Mouse (Mus musculus) embryo, embryonic 11.5 days (tissue): ENCODE results near the gene C9.

Experiments
- DNase-seq: peaks from one replicate; pipeline ENCODE4 v3.0.0-alpha.2; 2012; ENCODE audit warnings: low read depth, low spot score

Gene C9

DNA sequence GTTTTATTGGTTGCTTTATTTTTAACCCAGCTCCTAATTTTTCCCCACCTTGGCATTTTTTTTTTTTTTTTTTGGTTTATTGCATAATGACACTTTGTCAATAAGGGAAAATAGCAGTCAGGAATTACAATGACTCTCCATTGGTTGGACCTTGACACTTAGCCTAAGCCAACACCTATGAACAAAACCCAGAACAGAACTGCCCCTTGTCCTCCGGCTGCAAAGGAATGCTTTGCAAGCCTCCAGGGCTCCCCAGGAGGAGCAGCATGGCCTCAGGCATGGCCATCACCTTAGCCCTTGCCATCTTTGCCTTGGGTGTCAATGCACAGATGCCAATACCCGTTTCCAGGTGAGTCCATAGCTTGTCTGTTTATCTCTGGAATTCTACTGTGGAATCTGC is at the start of gene C9:
TSS of gene C9 (plus strand) at position 193 of the 400 bp plus-strand sequence.
- DNase-seq, result no peak

DNA sequence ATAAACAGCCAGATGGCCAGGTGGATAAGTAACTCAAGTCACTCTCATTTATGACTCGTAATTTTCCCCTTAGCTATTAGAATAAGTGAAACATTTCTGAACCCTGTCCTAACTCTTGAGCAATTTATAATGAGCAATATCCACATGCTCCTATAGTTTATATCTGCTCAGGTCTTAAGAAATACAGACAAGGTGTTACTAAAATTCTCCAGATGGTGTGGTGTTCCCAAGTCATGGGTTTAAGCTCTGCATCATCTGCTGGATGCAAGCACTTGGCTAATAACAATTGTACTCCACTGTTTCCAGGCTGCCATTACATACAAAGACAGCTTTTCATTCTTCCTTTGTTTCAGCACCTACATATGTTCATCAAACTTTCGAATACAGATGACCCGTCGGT is 46.9 kb upstream of the C9 start:
- no peak for DNase-seq

DNA sequence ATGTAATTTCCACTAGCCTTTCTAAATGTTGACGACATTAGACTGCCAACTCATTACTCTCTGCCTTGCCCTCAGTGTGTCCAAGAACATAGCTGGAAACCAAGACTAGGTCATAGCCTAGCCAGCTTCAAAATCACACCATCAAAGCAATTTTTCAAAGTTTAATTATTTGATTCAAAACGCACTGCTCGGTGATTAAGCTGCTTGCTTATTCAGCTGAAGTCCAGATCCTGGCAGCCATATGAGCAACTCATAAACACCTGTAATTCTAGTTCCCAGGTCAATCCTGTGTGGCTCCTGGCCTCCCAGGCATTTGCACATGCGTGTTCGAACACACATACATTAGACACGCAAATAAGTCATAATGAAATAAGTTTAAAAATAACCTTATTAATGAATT is 46.2 kb upstream of the C9 start:
- DNase-seq, result no peak

DNA sequence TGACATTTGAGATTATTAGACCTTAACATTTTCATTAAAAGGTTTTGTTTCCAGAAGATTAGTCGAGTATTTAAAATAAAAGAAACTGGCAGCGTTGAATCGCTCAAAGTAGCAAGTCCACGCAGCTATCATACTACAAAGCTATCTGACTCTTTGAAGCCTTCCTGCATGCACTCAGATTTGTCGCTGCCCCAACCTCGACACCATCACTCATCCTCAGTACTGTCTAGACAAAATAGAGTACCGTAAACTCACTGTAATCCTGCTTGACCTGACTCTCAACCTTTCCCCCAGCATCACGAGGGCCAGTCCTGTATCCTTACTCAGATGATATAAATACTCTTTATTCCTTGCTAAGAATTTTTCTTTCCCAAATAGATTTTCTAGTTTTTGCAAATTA is 45.0 kb upstream of the C9 start:
- no peak for DNase-seq

DNA sequence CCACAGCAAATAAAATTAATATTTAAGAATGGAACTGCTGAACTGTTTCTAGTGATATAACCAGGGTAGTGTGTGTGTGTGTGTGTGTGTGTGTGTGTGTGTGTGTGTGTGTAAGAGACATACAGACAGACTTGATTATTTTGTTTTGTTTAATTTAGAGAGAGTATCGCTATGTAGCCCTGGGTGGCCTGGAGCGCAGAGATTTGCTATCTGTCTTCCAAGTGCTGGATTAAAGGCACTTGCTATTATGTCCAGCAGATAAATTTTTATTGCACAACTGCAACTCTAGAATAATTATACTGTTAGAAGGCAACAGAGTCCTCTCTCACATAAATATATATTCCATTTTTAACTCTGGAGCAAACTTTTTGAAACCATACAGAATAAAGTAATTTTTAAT is 42.7 kb upstream of the C9 start:
- DNase-seq, result no peak

DNA sequence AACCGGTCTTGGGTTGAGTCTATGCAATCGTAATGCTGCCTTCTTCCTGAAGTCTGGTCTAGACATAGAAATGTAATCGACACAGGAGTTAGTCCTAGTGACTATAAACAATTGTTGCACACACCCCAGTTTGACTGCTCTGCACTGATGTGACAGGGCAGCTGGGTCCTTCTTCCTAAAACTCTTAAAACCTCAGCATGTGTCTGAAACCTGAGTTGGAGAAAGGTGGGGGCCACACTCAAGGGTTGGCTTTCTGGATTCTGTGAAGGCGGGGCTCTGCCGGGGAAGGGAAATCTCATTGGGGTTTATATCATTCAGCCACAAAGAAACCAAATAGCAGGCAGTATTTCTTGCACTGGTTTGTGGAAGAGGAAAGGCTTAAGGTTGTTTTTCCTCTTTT is 41.0 kb upstream of the C9 start:
- no peak for DNase-seq

DNA sequence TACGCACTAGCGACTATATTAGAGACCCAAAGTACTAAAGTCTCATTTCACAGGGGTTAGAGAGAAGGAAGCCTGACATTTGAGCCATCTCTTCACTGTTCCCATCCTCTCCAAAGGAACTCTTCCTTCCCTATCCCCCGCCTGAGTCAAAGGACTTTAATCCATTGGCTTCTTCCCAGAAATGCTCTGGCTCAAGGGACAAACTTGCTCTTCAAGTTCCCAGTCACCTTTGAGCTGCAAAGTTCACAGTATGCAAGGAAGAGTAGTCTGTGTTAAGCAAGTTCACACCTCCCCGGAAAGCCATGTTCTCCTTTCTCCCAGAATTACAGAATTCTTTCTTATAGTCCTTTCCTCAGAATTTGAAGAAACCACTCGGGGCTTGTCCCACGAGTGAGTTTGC is 38.4 kb upstream of the C9 start:
- no peak for DNase-seq

DNA sequence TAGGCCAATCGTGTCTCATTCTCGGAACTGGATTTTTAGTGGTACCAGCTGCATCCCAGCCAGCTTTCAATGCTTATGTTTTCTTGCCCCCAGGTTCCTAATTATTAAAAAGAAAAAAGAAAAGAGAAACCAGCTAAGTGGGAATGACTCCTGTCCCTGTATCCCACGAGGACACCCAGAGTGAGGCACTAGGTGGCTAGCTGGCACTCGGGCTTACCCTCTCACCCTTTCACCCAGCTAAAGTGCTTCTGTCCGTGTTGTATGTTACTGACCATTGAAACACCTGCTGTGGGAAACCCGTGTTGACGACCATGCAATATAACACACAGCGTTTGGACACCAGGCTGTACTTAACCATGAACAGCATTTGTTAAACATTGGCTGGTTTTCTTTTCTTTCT is 36.1 kb upstream of the C9 start:
- no peak for DNase-seq

DNA sequence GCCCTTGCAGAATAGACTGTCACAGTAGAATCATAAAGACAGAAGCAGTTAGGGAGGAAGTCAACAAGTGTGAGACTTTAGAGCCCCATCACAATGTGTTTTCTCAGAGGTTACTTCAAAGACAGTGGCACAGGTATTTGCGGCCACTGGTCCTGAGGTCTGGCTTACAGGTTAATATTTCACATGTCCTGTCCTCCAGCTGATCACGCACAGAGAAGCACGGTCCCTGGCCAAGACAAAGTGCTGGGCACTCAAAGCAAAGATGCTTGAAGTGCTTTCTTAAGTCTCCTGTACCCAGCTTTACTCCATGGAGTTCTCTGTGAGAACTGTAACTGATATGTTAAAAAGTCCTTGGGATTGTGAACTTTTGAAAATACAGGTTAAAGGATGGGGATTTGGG is 35.0 kb upstream of the C9 start:
- no peak for DNase-seq

DNA sequence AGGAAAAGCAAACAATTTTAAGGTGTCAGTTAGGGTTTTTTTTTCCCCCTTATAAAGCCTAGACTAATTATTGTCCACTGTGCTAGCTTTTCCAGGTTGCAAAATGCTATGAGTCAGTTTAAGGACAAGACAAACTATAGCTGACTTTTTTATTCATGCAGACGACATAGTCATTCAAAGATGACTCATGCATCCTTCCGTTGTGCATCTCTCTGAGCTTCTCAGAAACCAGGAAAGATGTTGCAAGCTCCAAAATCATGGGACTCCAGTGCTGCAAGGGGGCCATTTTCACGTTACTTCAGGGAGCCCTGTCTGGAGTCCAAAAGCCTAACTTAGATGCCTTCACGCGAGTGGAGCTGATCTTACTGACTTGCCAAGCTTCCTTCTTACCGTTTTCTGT is 33.8 kb upstream of the C9 start:
- no peak for DNase-seq

DNA sequence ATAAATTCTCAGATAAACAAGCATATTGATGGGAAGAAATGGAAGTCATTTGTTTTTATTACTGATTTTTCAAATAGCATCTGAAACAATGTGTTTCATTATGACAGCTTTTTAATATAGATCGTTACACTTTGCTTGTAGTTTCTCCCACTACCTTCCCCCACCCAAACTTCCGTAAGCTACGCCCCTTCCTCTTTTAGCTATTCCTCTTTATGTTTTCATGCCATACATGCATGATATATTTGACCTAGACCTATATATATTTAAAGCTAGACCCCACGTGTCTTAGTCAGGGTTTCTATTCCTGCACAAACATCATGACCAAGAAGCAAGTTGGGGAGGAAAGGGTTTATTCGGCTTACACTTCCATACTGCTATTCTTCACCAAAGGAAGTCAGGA is 29.8 kb upstream of the C9 start:
- DNase-seq, result no peak

DNA sequence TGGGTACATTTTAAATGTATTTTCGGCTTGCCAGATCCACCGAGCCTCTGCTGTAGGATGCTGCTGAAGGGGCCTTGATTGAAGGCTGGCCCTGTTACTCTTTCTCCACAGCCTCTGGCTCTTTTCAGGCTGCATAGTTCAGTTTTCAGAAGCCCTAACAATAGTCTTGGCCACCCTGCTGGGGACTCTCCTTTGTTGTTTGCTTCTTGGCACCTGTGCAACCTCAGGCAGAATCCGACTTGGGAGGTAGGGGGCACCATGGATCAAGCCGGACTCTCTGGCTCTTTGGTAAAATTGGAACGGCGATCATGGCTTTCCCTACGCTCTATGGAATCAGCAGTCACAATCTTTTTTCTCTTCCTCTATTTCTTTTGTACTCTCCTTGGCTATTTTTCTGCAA is 13.3 kb upstream of the C9 start:
- no peak for DNase-seq

DNA sequence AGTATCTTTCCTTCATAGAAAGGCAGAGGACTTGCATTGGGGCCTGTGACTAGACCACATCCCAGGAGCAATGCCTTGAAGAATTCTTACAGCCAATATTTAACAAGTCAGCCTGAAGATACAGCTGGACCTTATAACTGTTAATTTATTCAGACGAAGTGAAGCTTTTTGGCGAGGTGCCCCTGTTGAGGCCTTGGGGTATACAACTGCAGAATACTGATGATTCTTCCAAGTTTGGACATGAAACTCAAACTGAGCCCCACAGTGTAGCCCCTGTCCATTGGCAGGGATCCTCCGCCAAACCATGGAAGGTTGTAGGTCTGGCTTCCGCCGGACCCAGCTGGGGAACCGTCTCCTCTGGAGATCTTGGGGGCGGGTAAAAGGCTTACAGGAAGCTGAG is 12.7 kb upstream of the C9 start:
- no peak for DNase-seq

DNA sequence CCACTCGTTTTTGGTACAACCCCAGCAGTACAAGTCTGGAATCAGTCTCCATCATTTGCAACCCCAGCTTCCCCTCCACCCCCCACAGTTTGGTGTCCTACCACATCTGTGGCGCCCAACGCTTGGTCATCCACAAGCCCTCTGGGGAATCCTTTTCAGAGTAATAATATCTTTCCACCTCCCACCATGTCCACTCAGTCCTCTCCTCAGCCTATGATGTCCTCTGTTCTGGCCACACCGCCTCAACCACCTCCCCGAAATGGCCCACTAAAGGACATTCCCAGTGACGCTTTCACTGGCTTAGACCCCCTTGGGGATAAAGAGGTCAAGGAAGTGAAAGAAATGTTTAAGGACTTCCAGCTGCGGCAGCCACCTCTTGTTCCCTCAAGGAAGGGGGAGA is 9.8 kb upstream of the C9 start:
- DNase-seq, result no peak

DNA sequence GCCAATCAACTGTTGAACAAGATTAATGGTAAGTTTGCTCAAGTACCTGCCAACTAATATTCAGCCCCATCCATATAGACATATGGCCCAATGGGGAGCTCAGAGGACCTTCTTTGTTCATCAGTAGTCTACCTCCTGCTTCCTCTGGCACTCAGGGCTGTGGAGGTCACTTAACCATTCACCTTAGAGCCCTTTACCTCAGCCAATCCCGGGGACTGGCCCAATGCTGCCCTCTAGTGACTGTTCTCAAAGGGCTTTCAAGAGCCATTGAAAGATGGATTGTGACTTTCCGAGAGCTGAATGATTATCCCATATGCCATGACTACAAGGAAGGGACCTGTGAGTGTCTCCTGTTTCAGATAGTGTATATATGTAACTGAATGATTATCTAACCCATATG is 9.4 kb upstream of the C9 start:
- peak; percentile 11 for DNase-seq

DNA sequence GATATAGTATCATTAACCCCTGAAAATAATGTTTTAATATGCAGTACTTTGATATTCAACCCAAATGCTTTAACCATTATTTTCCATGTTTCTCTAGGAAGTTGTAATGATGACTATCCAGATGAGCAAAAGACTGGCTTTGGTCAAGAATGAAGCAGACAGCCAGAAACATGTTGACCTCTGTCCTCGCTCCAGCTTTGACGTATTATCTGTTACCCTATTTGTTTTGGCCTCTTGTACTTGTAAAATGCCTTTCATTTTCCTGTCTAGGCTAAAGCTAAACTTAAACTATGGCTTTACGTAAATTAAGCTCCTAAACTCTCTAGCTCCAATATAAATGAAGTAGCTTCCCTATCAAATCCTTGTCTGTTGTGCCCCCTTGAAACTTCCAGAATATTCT is 6.4 kb upstream of the C9 start:
- DNase-seq, result no peak

DNA sequence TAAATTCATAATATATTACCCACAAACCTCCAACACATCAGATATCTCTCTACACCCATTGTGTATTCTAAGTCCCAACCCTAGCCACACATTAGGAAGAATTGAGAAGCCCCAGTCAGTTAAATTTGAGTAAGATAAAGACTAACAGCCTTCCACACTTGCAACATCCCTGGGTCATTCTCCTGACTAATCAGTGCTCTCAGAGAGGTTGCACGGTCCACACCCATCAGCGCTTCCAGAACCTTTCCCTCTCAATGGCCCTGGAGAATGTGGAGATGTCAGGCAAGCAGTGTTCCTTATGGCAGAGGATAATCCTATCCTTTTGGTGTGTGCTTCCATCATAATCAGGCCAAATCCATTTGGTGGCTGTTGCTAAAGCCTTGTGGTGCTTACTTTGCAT is 675 bp upstream of the C9 start:
- DNase-seq, result no peak

DNA sequence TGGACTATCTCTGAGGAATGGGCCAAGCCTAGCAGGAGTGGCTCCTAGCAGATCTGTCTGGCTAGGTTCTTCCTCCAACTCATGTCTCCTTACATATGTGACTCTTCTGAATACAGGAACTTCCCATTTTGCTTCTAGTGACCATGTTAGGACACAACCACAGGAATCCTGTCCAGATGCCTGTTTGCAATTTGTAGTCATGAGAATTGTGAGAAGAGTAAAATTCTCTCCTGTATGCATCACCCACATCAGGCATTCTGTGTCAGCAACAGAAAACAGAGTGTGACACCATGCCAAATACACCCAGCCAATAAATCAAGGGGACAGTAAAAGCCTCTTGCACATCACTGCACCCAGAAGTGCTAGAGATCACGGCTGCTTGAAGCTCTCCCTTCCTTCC is 1.1 kb downstream of the C9 start:
- no peak for DNase-seq

DNA sequence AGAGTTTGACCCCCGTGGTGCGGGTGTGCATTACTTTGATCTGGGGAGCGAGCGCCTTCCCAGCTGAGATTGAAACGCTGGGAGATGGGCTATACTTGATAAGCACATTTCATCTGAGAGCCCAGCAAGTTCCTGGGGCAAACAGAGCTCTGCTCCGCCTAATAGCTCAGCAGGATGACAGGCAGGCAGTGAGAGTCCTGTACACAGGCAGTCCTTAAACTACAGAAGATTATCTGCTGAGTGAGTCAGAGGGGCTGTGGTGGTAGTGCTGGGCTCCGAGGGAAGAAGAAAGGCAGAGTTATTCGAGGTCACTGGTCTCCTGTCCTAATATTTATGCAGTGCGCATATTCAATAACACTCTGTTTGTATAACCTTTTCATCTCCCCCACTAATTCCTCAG is 3.8 kb downstream of the C9 start:
- no peak for DNase-seq

DNA sequence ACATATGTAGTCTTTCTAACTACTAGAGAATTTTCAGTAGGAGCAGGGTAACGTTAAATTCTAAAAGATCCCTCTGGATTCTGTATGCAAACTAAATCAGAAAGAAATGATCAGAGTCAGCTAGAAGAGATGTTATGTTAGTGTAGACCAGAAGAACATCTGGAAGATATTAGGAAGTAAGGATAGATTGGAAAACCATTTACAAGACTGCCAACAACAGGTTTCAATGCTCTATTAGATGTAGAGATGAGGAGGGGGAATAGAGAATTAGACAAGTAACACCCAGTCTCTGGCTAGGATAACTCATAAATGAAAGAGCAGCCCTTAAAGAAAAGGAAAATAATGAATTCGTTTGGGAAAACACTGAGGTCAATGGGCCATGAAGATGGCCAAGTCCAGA is 9.3 kb downstream of the C9 start:
- DNase-seq, result no peak

DNA sequence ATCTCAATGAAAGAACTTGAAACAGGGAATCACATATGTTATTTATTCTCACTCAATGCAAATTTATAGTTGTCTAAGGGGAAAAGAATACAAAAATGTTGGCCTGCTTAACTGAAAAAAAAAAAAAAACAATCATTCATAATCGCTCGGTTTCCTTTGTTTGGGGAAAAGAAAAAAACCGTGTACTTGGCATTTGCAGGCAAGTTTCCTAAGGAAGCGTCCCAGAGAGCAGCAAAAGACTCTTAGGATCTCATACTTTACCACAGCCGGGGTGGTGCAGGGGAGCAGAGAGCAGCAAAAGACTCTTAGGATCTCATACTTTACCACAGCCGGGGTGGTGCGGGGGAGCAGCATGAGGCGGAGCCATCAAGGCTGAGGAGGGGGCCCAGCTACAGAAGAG is 16.3 kb downstream of the C9 start:
- no peak for DNase-seq

DNA sequence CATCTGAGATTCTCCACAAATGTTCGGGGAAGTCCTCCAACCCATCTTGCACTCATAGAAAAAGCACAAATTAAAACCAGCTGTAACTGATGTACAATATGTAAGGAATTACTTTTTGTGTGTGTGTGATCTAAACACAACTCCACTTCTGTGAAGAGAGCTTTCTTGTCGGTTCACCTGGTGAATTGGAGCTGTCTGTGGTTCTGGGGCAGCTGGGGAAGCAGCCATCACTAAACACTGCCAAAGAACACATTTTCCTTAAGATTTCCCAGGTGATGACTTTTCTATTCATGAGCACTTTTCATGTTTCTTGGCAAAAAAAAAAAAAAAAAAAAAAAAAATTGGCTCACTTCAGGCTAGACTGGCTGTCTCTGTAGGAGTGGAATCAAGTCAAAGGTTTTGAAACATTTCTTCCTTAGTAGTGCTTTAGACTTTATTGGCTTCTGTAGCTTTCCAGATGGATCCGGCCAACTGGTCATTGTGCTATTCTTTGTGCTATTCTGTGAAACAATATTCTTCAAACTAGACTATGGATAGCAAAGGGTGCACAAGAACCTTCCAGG is 18.3 kb downstream of the C9 start:
- DNase-seq, result no peak

DNA sequence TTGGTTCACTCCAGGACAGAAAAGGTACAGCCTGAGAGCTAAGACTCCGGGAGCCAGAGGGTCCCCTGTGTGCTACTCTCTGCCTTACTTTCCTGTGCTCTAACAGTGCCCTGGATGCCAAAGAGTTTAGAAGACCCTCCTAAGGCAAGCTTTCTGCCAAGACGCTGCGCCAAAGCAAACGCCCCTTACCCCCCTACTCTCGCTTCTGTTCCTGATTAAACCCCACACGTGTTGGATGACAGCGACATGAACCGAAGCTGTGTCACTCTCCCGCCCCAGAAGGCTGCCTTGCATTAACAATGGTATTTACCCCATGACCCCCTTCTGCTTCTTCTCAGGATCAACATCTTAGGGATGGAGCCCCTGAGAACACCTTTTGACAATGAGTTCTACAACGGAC is 21.9 kb downstream of the C9 start:
- DNase-seq, result no peak

DNA sequence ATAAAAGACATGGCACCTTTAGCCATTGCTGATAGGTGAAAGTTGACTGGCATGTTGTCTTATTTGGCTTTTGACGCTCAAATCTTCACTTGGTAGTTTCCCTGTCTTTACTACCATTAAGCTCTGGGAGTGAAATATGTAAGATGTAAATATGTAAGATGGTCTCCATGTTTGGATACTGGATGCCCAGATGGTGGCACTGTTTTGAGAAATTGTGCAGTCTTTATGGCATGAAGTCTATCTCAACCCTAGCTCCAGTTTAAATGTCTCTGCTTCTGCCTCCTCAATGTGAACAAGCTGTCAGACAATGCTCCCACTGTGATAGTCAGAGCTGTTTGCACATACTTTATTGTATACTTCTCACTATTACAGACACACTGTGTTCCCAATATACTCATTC is 23.7 kb downstream of the C9 start:
- DNase-seq, result no peak

DNA sequence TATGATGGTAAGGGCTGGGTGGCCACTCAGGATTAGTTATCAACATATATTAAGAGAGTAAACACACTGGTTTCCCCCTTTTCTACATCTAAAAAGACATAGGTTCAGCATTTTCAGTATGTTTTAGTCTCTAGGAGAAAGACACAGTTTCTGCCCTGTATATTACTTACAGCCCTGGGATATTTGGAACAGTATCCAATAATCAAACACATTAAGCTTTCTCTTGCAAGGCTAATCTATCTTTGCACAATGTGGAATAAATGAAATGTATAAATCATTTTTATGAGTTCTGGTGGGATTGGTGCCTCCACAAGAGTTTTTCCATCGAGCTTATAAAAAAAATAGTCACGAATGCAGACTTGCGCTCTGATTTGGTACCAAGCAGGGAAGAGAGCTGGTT is 24.3 kb downstream of the C9 start:
- no peak for DNase-seq
